Mouse (Mus musculus): ENCODE results near the gene Epx. TPM values are rescaled to one million over a fixed set of nuclear protein-coding genes. Genes with fewer than 3 reads are reported as not detected.

Gene Epx
- polyA plus RNA-seq, 1 experiment from 2014 or later = 0.10 TPM

DNA sequence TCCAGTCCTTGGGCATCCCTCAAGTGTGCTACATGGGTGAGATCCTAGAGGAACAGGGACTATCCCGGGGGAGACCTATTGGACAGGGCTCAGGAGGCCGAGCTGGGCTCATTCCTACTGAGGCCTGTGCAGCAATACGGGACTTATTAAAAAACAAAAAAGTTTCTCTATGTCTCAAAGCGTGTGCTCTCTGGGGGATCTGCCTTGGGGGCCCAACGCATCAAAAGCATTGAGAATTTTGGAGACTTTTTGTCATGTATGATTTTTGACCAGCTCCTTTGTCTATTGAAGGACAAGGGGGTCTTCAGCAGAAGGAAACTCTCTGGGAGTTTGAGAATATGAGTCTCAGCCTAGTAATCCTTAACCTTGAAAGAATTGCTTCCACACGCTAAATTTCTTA lies 16.8 kb upstream of the Epx start, which contains the start of gene Olfr462:
Gene Olfr462 (minus strand): TSS at position 101 of the 400 bp plus-strand sequence.
- no peak for ATAC-seq (ENCODE audit: low FRiP score, low TSS enrichment)
- DNase-seq (ENCODE audit: low spot score) = no peak
- no peak within 1 kb of the TSS for H3K4me2 ChIP-seq (replicated peaks; ENCODE audit: low read depth)
- no peak within 1 kb of the TSS for H3K9ac ChIP-seq (ENCODE audit: low read length)
- H3K27me3 ChIP-seq (ENCODE audit: control insufficient read depth, insufficient read depth, low read length) = no peaks in the 10 kb centered on the region
- H3K4me1 ChIP-seq (replicated peaks; ENCODE audit: control insufficient read depth, insufficient read depth) = no peaks in the 10 kb centered on the region
- no peaks in the 10 kb centered on the region for H3K9me3 ChIP-seq (ENCODE audit: control insufficient read depth, low read length)
- H3K27ac ChIP-seq (replicated peaks) = no peak within 1 kb of the TSS
- H3K36me3 ChIP-seq (ENCODE audit: control insufficient read depth, insufficient read depth, low read length) = no peaks in the 10 kb centered on the region
- TF ChIP-seq EP300 (optimal IDR thresholded peaks at IDR 0.05) = no peak
- no peak for TF ChIP-seq CTCF (IDR thresholded peaks at IDR 0.05; ENCODE audit: low read depth)
- 87% methylated on average over 6 of the region's 6 CpGs for WGBS
- no peak within 1 kb of the TSS for H3K4me3 ChIP-seq (ENCODE audit: low read depth, low read length)

DNA sequence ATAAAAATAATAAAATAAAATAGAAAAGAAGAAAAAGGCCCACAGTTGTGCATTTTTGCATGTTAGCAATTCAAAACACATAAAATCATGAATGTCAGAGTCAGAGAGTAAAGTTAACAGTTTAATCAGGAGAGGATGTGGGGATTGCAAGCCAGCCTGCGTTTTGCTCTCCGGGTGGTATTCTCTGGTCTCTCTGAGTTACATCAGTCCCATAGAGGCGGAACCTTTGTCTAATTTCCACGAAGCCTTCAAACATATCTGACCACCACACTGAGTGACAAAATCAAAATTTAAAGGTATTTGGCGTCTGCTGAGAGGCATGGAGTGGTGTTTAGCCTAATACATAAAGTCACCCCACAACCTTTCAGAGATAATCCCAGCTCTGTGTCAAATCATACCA lies 9.5 kb upstream of the Epx start:
- Histone ChIP-seq H3K4me1 (replicated peaks; ENCODE audit: control insufficient read depth, insufficient read depth) (no peaks in the 10 kb centered on the region), H3K27ac (replicated peaks) (no peak overlapping the region), H3K4me2 (replicated peaks; ENCODE audit: low read depth) (no peak overlapping the region), H3K9ac (ENCODE audit: low read length) (no peak overlapping the region), H3K9me3 (ENCODE audit: control insufficient read depth, low read length) (no peaks in the 10 kb centered on the region), H3K36me3 (ENCODE audit: control insufficient read depth, insufficient read depth, low read length) (no peaks in the 10 kb centered on the region), H3K27me3 (ENCODE audit: control insufficient read depth, insufficient read depth, low read length) (no peaks in the 10 kb centered on the region), H3K4me3 (ENCODE audit: low read depth, low read length) (no peak overlapping the region)
- no peak for ATAC-seq (ENCODE audit: low FRiP score, low TSS enrichment)
- no peak for DNase-seq (ENCODE audit: low spot score)
- WGBS = 72% methylated on average over 5 of the region's 5 CpGs
- TF ChIP-seq EP300 (optimal IDR thresholded peaks at IDR 0.05) (no peak), CTCF (IDR thresholded peaks at IDR 0.05; ENCODE audit: low read depth) (no peak)

DNA sequence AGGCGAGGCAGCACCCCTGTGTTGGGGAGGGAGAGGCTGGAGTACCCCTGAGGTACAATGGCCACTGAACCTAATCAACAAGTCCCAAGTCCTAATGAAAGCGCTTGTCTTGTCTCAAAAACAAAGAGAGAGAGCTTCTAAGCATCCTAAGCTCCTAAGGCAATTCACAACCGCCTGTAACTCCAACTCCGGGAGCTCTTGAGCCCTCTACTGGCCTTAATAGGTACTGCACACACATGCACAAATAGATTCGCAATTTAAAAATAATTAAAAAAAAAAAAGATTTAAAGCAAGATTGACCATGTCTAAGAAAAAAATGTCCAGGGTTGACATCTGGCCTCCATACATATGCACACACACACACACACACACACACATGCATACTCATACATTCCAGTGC lies 8.2 kb upstream of the Epx start:
- H3K27me3 ChIP-seq (ENCODE audit: control insufficient read depth, insufficient read depth, low read length) = no peaks in the 10 kb centered on the region
- H3K4me3 ChIP-seq (ENCODE audit: low read depth, low read length) = no peak overlapping the region
- H3K4me1 ChIP-seq (replicated peaks; ENCODE audit: control insufficient read depth, insufficient read depth) = no peaks in the 10 kb centered on the region
- H3K9ac ChIP-seq (ENCODE audit: low read length) = no peak overlapping the region
- H3K9me3 ChIP-seq (ENCODE audit: control insufficient read depth, low read length) = no peaks in the 10 kb centered on the region
- DNase-seq (ENCODE audit: low spot score) (no peak), ATAC-seq (ENCODE audit: low FRiP score, low TSS enrichment) (no peak)
- WGBS = 46% methylated on average over 5 of the region's 5 CpGs
- TF ChIP-seq EP300 (optimal IDR thresholded peaks at IDR 0.05) = no peak
- TF ChIP-seq CTCF (IDR thresholded peaks at IDR 0.05; ENCODE audit: low read depth) = peak; percentile 72
- no peaks in the 10 kb centered on the region for H3K36me3 ChIP-seq (ENCODE audit: control insufficient read depth, insufficient read depth, low read length)
- H3K27ac ChIP-seq (replicated peaks) = no peak overlapping the region
- H3K4me2 ChIP-seq (replicated peaks; ENCODE audit: low read depth) = no peak overlapping the region

DNA sequence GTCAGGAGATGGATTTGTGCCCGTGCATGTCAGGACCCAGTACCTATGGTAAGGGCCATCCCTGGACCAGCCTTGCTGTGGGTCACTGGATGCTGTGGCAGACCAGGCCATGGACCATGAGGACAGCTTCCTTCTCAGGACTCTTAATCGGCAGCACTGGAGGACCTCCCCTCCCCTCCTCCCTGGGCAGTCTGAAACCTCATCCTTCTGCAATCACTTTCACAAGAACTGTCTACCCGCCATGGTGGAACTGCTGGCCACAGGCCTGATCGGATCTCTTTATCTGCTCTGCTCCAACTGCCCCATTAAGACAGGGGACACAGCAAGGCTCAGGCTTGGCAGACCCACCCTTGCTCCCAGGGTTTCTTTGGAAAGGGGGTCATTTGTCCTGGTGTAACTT lies 6.4 kb upstream of the Epx start:
- no peaks in the 10 kb centered on the region for H3K27me3 ChIP-seq (ENCODE audit: control insufficient read depth, insufficient read depth, low read length)
- TF ChIP-seq CTCF (IDR thresholded peaks at IDR 0.05; ENCODE audit: low read depth) = no peak
- TF ChIP-seq EP300 (optimal IDR thresholded peaks at IDR 0.05) = no peak

DNA sequence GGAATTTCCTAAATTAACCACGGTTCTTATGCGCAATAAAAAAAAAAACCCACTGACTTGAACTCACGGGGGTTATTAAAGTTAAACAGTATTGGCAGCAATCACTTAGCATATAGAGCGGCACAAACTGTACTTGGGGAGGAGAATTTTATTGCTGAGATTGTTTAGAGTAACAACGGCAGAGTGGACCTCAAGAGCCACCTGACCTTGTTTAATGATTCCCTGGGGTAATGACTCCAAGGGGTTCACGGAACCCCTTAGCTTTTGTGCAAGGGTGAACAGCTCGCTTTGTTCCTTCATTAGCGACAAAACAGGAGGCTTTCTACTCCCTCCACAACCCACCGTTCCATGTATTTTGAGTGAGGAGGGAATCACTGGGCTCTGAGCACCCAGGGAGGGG lies 4.5 kb upstream of the Epx start:
- no peaks in the 10 kb centered on the region for H3K9me3 ChIP-seq (ENCODE audit: control insufficient read depth, low read length)
- no peak overlapping the region for H3K27ac ChIP-seq (replicated peaks)
- 68% methylated on average over 9 of the region's 9 CpGs for whole genome bisulfite sequencing
- H3K36me3 ChIP-seq (ENCODE audit: control insufficient read depth, insufficient read depth, low read length) = no peaks in the 10 kb centered on the region
- ATAC-seq (ENCODE audit: low FRiP score, low TSS enrichment) = no peak
- no peak for DNase-seq (ENCODE audit: low spot score)
- no peak for TF ChIP-seq EP300 (optimal IDR thresholded peaks at IDR 0.05)
- no peak for TF ChIP-seq CTCF (IDR thresholded peaks at IDR 0.05; ENCODE audit: low read depth)
- no peak overlapping the region for H3K4me2 ChIP-seq (replicated peaks; ENCODE audit: low read depth)
- no peak overlapping the region for H3K9ac ChIP-seq (ENCODE audit: low read length)
- H3K4me1 ChIP-seq (replicated peaks; ENCODE audit: control insufficient read depth, insufficient read depth) = no peaks in the 10 kb centered on the region
- no peaks in the 10 kb centered on the region for H3K27me3 ChIP-seq (ENCODE audit: control insufficient read depth, insufficient read depth, low read length)
- no peak overlapping the region for H3K4me3 ChIP-seq (ENCODE audit: low read depth, low read length)

More for the DNA sequence above, 6.4 kb upstream of the Epx start:
- 67% methylated on average over 4 of the region's 4 CpGs for WGBS
- ATAC-seq (ENCODE audit: low FRiP score, low TSS enrichment) = no peak
- no peak overlapping the region for H3K9ac ChIP-seq (ENCODE audit: low read length)
- no peaks in the 10 kb centered on the region for H3K9me3 ChIP-seq (ENCODE audit: control insufficient read depth, low read length)
- no peaks in the 10 kb centered on the region for H3K36me3 ChIP-seq (ENCODE audit: control insufficient read depth, insufficient read depth, low read length)
- H3K4me1 ChIP-seq (replicated peaks; ENCODE audit: control insufficient read depth, insufficient read depth) = no peaks in the 10 kb centered on the region
- H3K27ac ChIP-seq (replicated peaks) = no peak overlapping the region
- H3K4me3 ChIP-seq (ENCODE audit: low read depth, low read length) = no peak overlapping the region
- DNase-seq (ENCODE audit: low spot score) = no peak
- no peak overlapping the region for H3K4me2 ChIP-seq (replicated peaks; ENCODE audit: low read depth)

DNA sequence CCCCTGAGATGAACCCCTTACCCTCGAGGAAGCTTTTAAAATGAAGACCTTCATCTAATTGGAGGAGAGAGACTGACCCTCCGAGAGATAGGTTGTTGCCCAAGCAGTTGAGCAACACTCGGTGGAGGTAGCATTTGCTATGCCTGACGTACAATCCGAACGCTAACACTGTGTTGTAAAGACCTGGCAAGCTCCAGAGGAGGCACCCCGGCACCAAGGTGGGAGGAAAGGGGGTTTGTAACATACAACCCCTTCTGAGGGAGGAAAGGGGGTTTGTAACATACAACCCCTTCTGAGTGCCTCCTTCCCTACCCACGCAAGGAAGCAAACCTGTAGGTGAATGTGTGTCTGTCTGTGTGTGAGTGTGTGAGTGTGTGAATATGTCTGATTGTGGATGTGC lies 3.6 kb downstream of the Epx start:
- TF ChIP-seq CTCF (IDR thresholded peaks at IDR 0.05; ENCODE audit: low read depth) (no peak), EP300 (optimal IDR thresholded peaks at IDR 0.05) (no peak)
- H3K27me3 ChIP-seq (ENCODE audit: control insufficient read depth, insufficient read depth, low read length) = no peaks in the 10 kb centered on the region
- 24% methylated on average over 8 of the region's 8 CpGs for WGBS
- H3K9ac ChIP-seq (ENCODE audit: low read length) = no peak overlapping the region
- DNase-seq (ENCODE audit: low spot score) (no peak), ATAC-seq (ENCODE audit: low FRiP score, low TSS enrichment) (no peak)
- no peaks in the 10 kb centered on the region for H3K4me1 ChIP-seq (replicated peaks; ENCODE audit: control insufficient read depth, insufficient read depth)
- no peak overlapping the region for H3K4me3 ChIP-seq (ENCODE audit: low read depth, low read length)
- no peak overlapping the region for H3K4me2 ChIP-seq (replicated peaks; ENCODE audit: low read depth)
- no peaks in the 10 kb centered on the region for H3K9me3 ChIP-seq (ENCODE audit: control insufficient read depth, low read length)
- H3K36me3 ChIP-seq (ENCODE audit: control insufficient read depth, insufficient read depth, low read length) = no peaks in the 10 kb centered on the region
- H3K27ac ChIP-seq (replicated peaks) = no peak overlapping the region

Measured in stomach, postnatal 0 days (tissue).